Mouse (Mus musculus) cerebellum, adult 11-12 months (tissue): ENCODE results near the gene Notum.

Source experiments
- DNase-seq: peaks from one replicate; pipeline ENCODE4 v3.0.0; 2022

Gene Notum

DNA sequence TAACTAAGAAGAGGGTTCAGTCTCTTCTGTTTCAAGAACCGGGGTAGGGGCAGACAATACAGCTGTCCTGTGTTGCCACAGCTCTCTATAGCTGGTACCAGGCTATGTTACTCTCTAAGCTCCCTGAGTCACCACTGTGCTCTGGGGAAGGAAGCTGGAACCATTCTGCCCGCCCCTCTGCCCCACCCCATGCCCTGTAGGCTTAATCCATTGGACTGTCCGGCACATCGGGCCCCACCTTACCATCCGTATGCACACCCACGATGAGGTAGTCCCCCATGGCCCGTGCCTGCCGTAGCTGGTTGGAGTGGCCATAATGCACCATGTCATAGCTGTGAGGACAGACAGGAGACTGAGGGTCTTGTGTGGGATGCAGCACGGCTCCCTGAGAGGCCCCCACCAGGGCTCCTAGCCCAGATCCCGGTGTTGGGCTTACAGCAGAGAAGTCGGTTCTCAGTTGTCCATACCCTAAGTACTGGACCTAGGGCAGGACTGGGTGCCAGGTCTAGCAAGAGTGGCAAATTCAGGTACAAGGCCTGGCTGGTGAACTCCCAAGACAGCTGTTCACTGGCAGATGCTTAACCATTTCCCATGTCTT, 45.3 kb downstream of the Notum start:
- DNase-seq: no peak

DNA sequence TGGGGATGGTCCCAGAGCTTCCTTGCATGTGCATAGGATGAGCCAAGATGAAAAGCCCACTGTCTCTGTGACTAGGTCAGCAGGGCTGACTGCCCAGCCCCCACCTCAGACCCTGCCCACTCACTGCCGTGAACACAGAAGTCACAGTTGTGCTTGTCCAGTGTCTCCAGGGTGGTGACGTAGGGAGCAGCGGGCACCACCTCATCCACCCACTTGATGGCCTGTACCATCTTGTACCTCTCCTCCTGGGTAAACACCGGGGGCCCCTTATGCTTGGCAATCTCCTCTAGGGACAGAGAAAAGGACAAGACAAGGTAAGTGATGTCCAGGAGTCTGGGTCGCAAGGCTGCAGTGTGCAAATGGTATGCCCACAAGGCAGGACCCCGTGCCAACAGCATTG, 45.8 kb downstream of the Notum start:
- peak; percentile 66 for DNase-seq

DNA sequence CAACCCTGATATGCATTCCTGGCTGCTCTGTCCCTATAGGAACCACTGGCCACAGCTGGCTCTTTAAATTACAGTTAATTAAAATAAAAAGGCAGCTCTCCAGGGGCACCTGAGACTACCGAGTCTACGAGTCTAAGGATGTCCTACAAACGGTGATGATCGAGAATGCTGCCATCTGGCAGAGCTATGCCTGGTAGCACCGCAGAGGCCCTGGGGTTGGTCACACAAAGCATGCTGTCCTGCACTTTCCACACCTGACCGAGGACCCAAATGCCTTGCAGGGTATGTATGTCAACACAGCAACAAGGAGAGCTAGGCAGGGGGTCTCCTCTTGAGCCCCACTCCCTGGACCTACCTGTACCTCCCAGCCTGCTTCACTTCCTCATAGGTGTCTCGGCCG, 47.0 kb downstream of the Notum start:
- DNase-seq: peak; percentile 64

DNA sequence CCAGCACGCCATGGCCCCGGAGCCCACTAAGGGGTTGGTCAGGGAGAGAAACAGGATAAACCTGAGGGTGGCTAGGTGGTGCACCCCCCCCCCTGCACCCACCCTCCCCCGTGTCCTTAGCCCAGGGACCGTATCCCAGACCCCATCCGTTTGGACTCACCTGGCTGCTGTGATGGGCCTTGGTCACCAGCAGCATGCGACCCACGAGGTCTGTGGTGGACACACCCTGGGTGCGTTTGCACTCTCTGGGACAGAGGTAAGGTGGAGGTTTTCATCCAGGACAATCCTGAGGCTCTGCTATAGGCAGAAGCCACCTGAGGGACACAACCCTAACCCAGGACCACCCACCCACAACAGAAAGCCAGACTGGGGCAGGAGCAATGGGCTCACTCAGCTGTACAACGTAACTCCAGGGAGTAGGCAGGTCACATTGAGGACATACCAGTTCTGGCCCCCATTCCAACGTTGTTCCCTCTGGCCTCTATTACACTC, 47.4 kb downstream of the Notum start:
- peak; percentile 57 for DNase-seq

DNA sequence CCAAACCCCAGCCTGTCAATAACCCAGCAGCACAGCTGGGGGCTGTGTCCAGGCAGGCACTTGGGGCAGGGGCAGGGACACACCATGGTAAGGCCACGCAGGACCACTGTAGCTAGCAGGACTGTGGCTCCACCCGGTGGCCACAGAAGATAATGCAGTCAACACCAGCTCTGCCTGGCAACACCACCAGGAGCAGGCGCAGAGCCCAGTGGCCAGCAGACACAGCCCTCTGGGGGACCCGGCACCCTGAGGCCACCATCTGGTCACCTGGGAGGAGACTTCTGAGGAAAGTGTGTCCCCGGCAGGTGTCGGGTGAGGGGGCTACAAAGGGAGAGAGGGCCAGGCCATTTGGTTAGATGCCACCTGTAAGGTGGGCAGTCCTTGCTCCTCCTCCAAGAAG, 48.2 kb downstream of the Notum start:
- DNase-seq: peak; percentile 93

DNA sequence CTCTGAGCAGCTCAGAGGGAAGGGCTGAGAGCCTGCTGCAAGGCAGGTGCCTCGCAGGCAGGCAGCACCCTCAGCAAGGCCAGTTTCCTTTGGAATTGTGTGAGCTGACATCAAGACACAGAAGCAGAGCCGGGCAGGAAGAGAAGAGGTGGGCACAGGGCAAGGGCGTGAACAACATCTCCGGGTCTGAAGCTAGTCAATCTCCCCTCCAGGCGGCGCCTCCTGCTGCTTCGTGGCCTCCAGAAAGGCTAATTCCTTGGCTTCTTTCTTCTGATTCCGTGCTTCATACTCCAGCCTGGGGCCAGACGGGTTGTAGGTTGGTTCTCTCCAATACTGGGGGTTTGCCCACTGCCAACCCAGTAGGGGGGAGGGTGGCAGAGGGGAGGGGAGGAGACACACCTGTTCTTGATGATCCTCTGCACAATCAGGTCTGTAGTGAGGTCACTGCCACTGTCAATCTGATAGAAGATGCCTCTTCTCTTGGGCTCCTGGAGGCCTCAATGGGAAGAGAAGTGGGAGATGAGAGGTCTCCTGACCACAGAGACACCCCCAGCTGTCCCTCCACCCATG, 50.4 kb downstream of the Notum start:
- DNase-seq: peak; percentile 56

DNA sequence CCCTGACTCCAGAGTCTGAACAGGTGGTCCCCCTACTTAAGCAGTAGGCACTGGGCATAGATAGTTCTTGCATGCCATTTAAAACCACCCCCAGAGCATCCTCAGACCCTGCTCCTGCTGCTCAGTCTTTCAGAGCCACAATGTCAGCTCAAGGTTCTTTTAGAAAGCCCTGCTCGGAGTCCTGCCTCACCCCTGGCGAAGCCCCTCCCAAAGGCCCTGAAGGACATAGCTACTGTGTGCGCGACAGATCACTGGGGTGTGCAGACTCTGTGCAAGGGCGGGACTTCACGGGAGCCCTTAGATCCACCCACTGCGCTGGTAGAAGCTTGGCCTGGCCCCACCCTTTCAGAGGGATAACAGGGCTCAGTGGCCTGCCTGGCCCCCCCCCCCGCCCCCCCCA, 51.7 kb downstream of the Notum start:
- DNase-seq: no peak

DNA sequence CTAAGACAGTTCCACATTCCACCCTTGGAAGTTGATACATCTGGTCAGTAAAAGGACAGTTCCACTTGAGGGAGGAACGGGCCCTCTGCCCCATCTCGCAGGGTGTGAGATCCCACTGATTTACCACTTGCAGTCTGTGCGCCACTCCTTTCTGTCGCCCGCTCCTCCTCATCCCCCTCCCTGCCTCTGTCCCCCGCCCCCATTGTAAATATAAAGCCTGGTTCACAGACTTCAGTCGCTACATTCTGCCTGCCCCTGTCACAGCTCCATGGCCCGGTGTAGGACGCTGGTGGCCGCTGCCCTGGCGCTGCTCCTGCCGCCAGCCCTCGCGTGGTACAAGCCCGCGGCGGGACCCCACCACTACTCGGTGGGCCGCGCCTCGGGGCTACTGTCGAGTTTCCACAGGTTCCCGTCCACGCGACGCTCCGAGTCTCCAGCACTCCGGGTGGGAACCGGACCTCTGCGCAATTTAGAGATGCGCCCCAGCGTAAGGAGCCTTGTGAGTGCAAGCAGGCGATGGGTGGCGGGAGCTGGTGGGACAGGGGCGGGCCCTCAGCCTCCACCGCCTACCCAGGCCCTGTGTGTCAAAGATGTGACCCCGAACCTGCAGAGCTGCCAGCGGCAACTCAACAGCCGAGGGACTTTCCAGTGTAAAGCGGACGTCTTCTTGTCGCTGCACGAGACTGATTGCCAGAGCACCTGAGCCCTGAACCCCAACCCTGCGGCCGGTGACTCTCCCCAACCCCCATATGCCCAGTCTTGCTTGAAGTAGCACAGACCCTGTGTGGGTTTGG, 52.5 kb downstream of the Notum start, which contains the start of gene Npb:
Npb (plus strand) TSS at position 237 of the 794 bp plus-strand sequence.
- no peak for DNase-seq

DNA sequence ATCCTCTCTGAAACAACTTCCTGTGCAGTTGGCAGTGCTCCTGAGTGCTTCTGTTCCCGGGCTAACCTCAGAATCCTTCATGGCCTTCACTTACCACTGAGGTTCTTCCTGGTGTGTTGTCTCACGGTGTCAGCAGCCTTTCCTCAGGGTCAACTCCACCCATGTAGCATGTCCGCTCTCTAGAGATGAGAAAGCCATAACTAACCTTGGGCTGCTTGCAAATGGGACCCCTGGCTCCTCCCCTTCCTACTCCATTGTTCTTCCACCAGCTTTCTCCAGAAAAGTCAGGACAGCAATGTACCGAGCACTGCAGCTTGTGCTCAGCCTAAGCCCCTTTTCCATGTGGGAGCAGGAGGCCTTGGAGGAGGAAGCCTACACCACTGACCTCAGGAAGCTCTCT, 54.2 kb downstream of the Notum start:
- no peak for DNase-seq

DNA sequence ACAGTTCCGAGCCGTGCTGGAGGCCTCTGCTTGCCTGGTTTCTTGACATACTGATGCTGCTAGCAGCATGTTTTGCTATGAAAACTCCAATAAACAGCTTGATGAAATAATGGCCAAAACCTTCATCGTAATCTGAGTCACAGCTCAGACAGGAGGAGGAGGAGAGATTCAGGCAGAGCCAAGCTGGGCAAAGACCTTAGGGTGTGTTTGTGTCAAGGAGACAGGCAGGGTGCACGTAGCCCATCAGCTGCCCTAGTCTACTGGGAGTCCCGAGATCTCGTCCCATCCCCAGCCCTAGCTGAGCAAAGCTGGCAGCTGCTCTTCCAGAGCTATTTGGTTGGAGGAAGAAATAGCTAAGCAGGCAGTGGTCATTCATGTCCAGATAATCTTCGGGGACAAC, 55.3 kb downstream of the Notum start:
- no peak for DNase-seq
